ENCODE assay signal across 39 mouse cellular contexts in genomic region chr2:90452380-90452779, GRCm38 (mm10). TPM values are rescaled to one million over a fixed set of nuclear protein-coding genes. Genes with fewer than 3 reads are reported as not detected.
"Had no signal": no experiment of that assay in that cellular context is flagged by ENCODE, and none has a peak within 500 bp of the region (broad histone marks: within the 10 kb centered on the region; RNA-seq: fewer than 3 reads in every experiment).

No protein-coding gene starts in this region.

- ATAC-seq: liver, embryonic 12.5 days; liver, postnatal 0 days; lung, postnatal 0 days; midbrain, embryonic 13.5 days; midbrain, embryonic 15.5 days; midbrain, embryonic 16.5 days had no signal

- DNase-seq: left cerebral cortex, postnatal 4 days; liver; liver, embryonic 13.5 days; liver, postnatal 0 days; lung, adult 18-20 months; lung, adult 2 months; lung, embryonic 14.5 days; lung, postnatal 10 days; lung, postnatal 14 days; lung, postnatal 36 days; lung, postnatal 4 days; midbrain, embryonic 14.5 days had no signal

- H3K4me3 ChIP-seq: limb, embryonic 10.5 days; limb, embryonic 12.5 days; limb, embryonic 13.5 days; limb, embryonic 15.5 days; liver, embryonic 12.5 days; liver, embryonic 13.5 days; liver, embryonic 15.5 days; lung, embryonic 15.5 days; megakaryocyte, embryonic 14.5 days; midbrain, embryonic 10.5 days; midbrain, embryonic 12.5 days; midbrain, embryonic 13.5 days; midbrain, embryonic 15.5 days; myocyte; neural tube, embryonic 12.5 days had no signal

- H3K9ac ChIP-seq: limb, embryonic 12.5 days; limb, embryonic 13.5 days; limb, embryonic 15.5 days; liver, embryonic 12.5 days; liver, embryonic 13.5 days; liver, embryonic 14.5 days; liver, embryonic 15.5 days; liver, postnatal 0 days; lung, embryonic 14.5 days; lung, embryonic 15.5 days; midbrain, embryonic 12.5 days; midbrain, embryonic 13.5 days; midbrain, embryonic 15.5 days; neural tube, embryonic 12.5 days had no signal

- H3K9me3 ChIP-seq: limb, embryonic 10.5 days; limb, embryonic 12.5 days; limb, embryonic 13.5 days; limb, embryonic 15.5 days; liver, embryonic 12.5 days; liver, embryonic 13.5 days; liver, embryonic 15.5 days; lung, embryonic 15.5 days; megakaryocyte, embryonic 14.5 days; midbrain, embryonic 10.5 days; midbrain, embryonic 12.5 days; midbrain, embryonic 13.5 days; midbrain, embryonic 15.5 days; neural tube, embryonic 12.5 days had no signal

- H3K36me3 ChIP-seq: limb, embryonic 12.5 days; lung, embryonic 15.5 days had no signal

- H3K27me3 ChIP-seq: limb, embryonic 12.5 days; limb, embryonic 13.5 days; limb, embryonic 15.5 days; liver, embryonic 12.5 days; liver, embryonic 13.5 days; liver, embryonic 15.5 days; lung, embryonic 15.5 days; megakaryocyte, embryonic 14.5 days; midbrain, embryonic 12.5 days; midbrain, embryonic 13.5 days; midbrain, embryonic 15.5 days; neural tube, embryonic 12.5 days had no signal

- H3K4me2 ChIP-seq: limb, embryonic 12.5 days; limb, embryonic 13.5 days; limb, embryonic 15.5 days; liver, embryonic 11.5 days; liver, embryonic 12.5 days; liver, embryonic 13.5 days; liver, embryonic 15.5 days; lung, embryonic 14.5 days; lung, embryonic 15.5 days; midbrain, embryonic 11.5 days; midbrain, embryonic 12.5 days; midbrain, embryonic 13.5 days; midbrain, embryonic 15.5 days; neural tube, embryonic 12.5 days had no signal

- H3K27ac ChIP-seq: limb, embryonic 10.5 days; limb, embryonic 12.5 days; limb, embryonic 13.5 days; limb, embryonic 15.5 days; liver, embryonic 12.5 days; liver, embryonic 13.5 days; liver, embryonic 14.5 days; liver, embryonic 15.5 days; lung, embryonic 15.5 days; macrophage; midbrain, embryonic 10.5 days; midbrain, embryonic 12.5 days; midbrain, embryonic 13.5 days; midbrain, embryonic 15.5 days; neural tube, embryonic 12.5 days had no signal

- H3K4me1 ChIP-seq: limb, embryonic 10.5 days; limb, embryonic 12.5 days; limb, embryonic 13.5 days; limb, embryonic 15.5 days; liver, embryonic 12.5 days; liver, embryonic 13.5 days; liver, embryonic 15.5 days; lung, embryonic 15.5 days; midbrain, embryonic 10.5 days; midbrain, embryonic 12.5 days; midbrain, embryonic 13.5 days; midbrain, embryonic 15.5 days; neural tube, embryonic 12.5 days had no signal

RNA-seq across cellular contexts. Expression of gene Olfr1274-ps, which starts 53.9 kb away (rescaled TPM):
- polyA plus RNA-seq: limb, embryonic 10.5 days; limb, embryonic 11.5 days; limb, embryonic 12.5 days; limb, embryonic 13.5 days; limb, embryonic 14.5 days; limb, embryonic 15.5 days; liver, adult 2 months; liver, embryonic 11.5 days; liver, embryonic 12.5 days; liver, embryonic 13.5 days; liver, embryonic 14.5 days; liver, embryonic 15.5 days; liver, embryonic 16.5 days; liver, postnatal 0 days; lung, adult 2 months; lung, embryonic 14.5 days; lung, embryonic 15.5 days; lung, embryonic 16.5 days; lung, postnatal 0 days; macrophage; midbrain, embryonic 10.5 days; midbrain, embryonic 11.5 days; midbrain, embryonic 12.5 days; midbrain, embryonic 13.5 days; midbrain, embryonic 14.5 days; midbrain, embryonic 15.5 days; midbrain, embryonic 16.5 days; midbrain, postnatal 0 days; myocyte; neural tube, embryonic 11.5 days; neural tube, embryonic 12.5 days had no signal
